Mouse (Mus musculus) fibroblast of lung, adult 2 months (primary cell): Measurements from ENCODE around the gene Scyl1.
A peak's percentile ranks its signal among the peaks of the same experiment; 100 is the strongest.
"Not testable (repeated sequence)": the region's sequence is repeated elsewhere in the genome, so short reads cannot be mapped to it uniquely, and the experiment has no call there.

ENCODE experiments used
- DNase-seq: peaks from one replicate; pipeline ENCODE4 v3.0.0-alpha.2; 2011; ENCODE audit warnings: low read depth

The Scyl1 gene

GRCm38 (mm10) chr19:5803041-5803880, 32.0 kb upstream of the Scyl1 start:
- peak; percentile 93 for DNase-seq

DNA sequence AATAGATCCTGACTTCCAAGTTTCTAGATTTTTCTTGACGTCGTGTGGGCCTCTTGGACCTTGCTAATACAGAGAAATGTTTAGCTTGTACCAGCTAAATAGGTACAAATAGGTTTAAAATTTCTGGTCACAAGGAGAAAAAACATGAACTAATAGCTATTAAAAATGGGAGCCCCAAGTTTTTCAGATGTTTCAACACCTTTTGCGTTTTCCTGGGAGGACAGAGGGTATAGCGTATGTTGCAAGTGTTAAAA, 31.5 kb upstream of the Scyl1 start:
- DNase-seq: no peak

- DNase-seq: peak; percentile 86
Measured at GRCm38 (mm10) chr19:5802011-5802786, 31.0 kb upstream of the Scyl1 start.

DNA sequence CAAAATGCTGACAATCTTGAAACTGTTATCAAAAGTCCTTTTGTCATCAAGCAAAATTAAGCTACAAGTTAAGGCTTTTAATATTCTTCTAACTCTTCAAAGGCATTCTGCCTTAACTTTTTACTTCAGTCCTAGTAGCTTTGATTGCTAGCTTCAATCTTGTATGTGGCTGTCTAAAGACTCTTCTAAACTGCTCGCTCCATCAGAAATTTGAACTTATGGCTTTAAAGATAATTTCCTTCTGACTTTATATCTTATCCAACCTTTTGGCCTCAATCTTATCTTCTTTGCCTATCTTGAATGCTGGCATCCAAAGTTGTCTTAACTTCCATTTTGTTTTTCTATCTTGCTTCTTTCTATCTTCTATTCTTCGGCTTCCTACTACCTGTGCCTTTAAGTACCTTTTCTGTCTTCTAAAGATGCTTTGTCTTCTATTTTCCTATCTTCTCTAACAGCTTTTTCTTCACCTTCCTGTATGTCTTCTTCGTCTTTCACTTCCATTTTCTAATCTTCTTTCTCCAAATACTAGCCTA, 30.3 kb upstream of the Scyl1 start:
- no peak for DNase-seq

DNA sequence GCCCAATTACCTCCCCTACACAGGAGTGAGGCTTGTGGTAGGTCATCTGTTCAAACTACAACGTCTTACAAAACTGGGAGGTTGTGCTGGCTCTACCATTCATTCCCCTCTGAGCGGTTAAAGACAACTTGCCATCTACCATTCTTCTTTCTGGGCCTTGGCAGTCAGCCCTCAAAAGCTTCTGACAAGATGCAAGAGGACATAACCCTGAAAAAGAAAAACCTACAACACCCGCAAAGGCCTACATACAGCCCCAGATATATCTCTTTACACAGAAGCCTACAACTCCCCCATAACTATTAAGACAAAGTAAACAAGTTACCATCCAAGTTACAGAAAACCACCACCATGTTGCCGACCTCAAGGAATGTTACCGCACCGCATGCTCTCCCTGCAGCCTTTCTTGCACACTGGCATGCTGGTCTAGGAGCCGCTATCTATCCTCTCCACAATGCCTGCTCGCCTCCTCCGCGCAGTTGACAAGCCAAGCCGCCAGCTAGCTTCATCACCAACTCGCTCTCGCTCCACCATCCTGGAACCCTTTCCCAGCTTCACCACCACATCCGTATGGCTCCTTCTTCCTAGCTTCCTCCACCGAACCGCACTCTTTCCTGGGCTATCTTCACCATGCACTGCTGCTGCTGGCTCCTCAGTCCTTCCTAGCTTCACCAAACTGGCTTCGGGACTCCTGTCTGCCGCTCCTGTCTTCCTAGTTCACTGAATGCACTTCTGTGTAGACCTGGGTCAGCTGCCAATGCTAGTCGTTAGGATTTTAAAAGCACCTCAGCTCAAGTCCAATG, 29.6 kb upstream of the Scyl1 start:
- no peak for DNase-seq

- no peak for DNase-seq
Measured at GRCm38 (mm10) chr19:5800350-5800631, 29.1 kb upstream of the Scyl1 start.

- no peak for DNase-seq
Measured at GRCm38 (mm10) chr19:5799566-5800349, 28.5 kb upstream of the Scyl1 start.

- no peak for DNase-seq
Measured at GRCm38 (mm10) chr19:5798700-5799479, 27.7 kb upstream of the Scyl1 start.

DNA sequence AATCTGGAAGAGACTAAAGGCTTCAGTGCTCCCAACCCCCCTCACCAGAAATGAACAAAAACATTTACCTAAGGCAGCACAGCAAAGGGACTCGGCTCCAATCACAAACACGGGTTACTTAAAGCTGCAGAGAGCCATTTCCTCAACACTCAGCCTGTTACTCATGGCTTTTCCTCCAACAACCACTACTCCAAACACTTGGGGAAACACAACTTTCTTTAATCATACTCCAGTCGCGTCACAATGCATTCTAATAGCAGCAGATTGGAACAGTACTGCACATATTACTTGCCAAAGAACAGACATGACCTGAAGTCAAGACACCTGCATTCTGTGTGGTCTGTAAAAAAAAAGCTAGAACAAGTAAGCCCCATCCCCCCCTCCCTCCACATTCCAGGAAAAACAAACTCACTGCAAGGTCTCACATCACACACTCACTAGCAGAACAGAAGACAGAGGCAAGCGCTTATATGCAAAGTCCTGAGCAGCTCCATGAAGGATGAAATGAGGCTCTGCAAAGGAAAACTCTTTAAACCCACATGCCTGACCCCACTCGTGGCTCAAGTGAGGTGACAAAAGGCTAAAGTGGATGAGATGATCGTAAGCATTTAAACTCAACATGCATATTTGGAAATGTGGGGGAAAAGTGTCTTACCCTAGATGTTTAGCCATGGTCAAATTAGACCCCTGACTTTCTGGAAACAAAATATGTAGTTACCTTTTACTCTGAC, 26.3 kb upstream of the Scyl1 start:
- no peak for DNase-seq

DNA sequence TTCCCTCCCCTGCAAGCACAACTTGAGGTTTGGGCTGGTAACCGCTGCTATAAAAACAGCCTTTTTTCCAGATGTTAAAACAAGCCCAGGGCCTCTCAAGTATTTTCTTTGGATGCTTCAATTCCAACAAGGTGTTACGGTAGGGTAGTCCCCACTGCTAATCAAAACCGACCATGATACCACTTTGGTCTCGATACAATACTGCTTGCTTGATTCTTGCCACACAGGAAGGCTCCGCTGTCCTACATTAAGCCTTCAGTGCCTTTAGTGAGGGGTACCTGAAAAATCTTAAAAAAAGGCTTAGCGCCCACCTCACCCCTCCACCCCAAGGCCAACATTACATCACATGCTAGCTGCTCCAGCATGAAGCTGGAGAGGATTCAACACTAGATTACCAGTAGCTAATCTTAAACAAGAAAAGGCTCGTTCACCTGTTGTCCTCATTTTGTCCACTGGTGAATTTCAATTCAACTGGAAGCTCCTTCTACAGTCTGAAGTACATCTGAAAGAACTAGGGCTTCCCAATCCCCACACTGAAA, 25.4 kb upstream of the Scyl1 start:
- no peak for DNase-seq

GRCm38 (mm10) chr19:5795668-5796572, 24.7 kb upstream of the Scyl1 start:
- DNase-seq: no peak

GRCm38 (mm10) chr19:5794771-5795576, 23.8 kb upstream of the Scyl1 start:
- no peak for DNase-seq

- not testable (repeated sequence) for DNase-seq
Measured at GRCm38 (mm10) chr19:5793917-5794770, 22.9 kb upstream of the Scyl1 start.

- DNase-seq: no peak
Measured at GRCm38 (mm10) chr19:5793116-5793515, 21.9 kb upstream of the Scyl1 start.

- no peak for DNase-seq
Measured at GRCm38 (mm10) chr19:5791329-5791728, 20.1 kb upstream of the Scyl1 start.

- no peak for DNase-seq
Measured at GRCm38 (mm10) chr19:5789066-5789465, 17.8 kb upstream of the Scyl1 start.

GRCm38 (mm10) chr19:5788620-5789019, 17.4 kb upstream of the Scyl1 start:
- no peak for DNase-seq
